Mouse (Mus musculus) adipose tissue, adult 10 weeks (tissue): ENCODE data around the gene Muc4. TPM values are rescaled to one million over a fixed set of nuclear protein-coding genes. Genes with fewer than 3 reads are reported as not detected.

Source experiments
- polyA plus RNA-seq: library from polyadenylated mRNA; stranded (reverse); fragments of 350-450 nt; fragmentation: Illumina TruSeq; extraction: RNeasy Lipid Tissue Mini Kit (QIAGEN cat#74804); gene quantifications from one replicate; pipeline ENCODE4 v1.2.3, GENCODE M21; 2014; ENCODE audit warnings: low read depth, low replicate concordance

Gene Muc4
- polyA plus RNA-seq, result 1.5 TPM

DNA sequence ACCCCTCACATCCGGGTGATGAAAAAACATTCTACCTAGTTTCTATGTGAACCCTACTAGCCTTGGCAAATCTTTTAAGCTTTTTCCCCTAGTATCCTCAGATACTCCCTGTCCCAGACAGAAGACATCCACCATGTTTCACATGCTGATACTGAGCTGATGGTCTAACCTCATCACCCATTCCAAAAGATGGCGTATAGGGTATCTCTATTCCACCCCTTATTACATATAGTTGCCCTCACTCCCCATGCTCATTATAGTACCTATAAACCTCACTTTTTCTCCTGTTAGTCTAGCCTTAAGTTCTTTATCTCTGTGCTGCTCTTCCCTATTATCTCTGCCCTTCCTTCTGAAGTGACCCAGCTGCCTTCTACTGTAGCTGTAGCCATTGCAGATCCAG is at the start of gene Muc4:
Gene Muc4 (plus strand): TSS at position 301 of the 400 bp plus-strand sequence.

DNA sequence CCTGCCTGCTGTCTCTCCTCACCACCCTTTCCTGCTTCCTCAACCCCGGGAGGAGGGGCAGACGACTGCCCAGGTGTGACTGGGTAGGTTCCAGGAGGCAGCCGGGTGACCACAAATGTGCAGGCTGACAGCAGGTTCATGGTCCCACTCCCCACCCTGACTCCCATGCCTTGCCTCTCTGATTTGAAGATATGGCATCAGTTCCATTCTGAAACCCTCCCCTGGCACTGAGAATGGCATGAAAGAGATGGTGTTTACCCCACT is 61.7 kb downstream of the Muc4 start, which contains the start of gene Muc20:
Gene Muc20 (minus strand): TSS at position 10 of the 264 bp plus-strand sequence.

DNA sequence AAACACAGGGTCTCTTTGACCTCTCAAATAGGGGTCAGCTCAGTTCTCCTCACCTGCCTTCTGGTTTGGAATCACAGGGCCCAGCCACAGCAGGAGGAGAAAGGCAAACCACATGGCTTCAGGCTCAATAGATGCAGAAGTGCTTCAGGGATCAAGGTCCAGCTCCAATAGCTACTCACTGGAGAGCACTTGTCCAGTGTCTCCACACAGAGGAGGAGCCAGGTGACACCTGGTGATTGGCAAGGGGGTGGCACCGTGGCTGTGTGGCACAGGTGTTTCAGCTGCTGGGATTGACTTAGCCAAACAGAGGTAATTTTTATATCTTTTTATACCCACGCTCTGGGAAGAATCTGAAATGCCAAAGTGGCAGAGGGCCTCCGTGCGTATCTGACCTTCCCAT is 74.6 kb downstream of the Muc4 start, which contains the start of gene Smbd1:
Gene Smbd1 (minus strand): TSS at position 157 of the 400 bp plus-strand sequence.

Other genes starting within 250 kb of the Muc4 start
- gene Slc51a, start 248.0 kb upstream of the Muc4 start, polyA plus RNA-seq, result not detected
- gene Zdhhc19, start 239.6 kb upstream of the Muc4 start, polyA plus RNA-seq, result 1.6 TPM
- gene Tfrc, start 127.0 kb upstream of the Muc4 start, polyA plus RNA-seq, result 24.1 TPM
- gene Tnk2, start 92.0 kb upstream of the Muc4 start, polyA plus RNA-seq, result 58.0 TPM
- 7.7 TPM for gene Muc20, start 61.5 kb downstream of the Muc4 start, polyA plus RNA-seq
- 32.1 TPM for gene Smbd1, start 74.6 kb downstream of the Muc4 start, polyA plus RNA-seq
- 61.6 TPM for gene Fyttd1, start 141.6 kb downstream of the Muc4 start, polyA plus RNA-seq
- 35.4 TPM for gene Rubcn, start 141.9 kb downstream of the Muc4 start, polyA plus RNA-seq
- gene Lrch3, start 178.2 kb downstream of the Muc4 start, polyA plus RNA-seq, result 24.9 TPM